Mouse (Mus musculus) T-cell, adult 66 days (primary cell): ENCODE results near the gene Gm49383. TPM values are rescaled to one million over a fixed set of nuclear protein-coding genes. Genes with fewer than 3 reads are reported as not detected.

Source experiments
- total RNA-seq, 2 experiments: library from RNA; stranded (reverse); gene quantifications; 3 replicates in 1 of 2; 4 replicates in 1 of 2; pipeline ENCODE4 v1.2.4; 2023

The Gm49383 gene
- total RNA-seq: 10 to 100 TPM; 12.6 to 12.9 TPM

DNA sequence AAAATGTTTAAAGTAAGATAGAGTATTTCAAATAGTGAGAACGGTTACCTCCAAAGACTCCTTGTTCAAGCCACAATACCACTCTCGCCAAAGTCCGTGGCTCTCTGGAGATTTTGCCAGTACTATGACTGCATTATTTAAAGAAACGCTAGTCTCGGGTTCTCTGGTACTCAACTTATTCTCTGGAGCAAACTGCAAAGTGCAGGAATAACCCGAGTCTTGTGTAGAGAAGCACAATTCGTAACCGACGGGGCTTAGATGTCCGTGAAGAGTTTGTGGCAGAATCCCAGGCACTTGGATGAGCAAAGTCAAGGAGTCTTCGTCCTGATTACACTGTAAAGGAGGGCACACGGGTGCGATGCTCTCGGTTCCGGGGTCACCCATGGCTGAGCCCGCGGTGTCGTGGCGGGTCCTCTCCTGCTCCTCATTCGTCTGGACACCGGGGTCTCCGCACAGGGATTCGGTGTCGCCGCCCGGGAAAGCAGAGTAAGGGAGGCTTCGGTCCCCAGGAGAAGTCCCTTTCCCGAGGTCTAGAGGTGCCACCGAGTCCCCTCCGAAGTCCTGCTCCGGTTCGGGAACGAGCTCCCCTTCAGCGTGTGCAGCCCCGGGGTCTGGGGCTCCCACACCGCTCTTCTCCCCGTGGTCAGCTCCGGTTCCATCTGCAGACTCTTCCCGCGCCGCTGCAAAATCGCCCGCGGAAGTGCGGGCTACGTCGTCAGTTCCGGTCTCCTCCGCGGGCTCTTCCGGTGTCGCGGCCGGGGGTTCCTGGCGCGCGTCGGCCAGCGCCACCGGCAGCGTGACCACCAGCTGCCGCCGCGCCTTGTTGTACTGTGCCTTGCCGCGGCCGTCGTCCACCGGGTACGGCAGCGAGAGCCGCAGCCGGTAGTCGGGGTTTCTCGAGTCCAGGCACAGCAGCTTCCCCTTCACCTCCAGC lies at the start of gene Gm49383:
Gene Gm49383 (minus strand): TSS at position 661 of the 934 bp plus-strand sequence.

DNA sequence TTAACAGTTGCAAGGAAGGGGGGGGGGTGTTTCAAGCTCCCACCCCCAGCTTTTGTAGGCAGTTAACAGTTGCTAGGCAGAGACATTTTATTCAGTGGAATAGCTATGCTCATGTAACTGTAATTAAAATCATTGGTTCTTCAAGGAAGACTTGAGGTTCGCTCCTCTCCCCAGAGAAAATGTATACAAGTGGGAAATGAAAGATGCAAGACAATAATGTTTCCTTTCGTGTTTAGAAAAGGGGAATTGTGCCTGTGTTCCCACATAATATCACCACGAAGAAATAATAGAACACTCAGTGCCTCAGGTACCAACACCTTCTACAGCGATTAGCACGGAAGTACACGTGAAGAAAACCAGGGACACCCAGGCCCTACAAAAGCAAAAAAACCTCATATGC lies 44.0 kb upstream of the Gm49383 start, which contains the start of gene Klhdc1:
Gene Klhdc1 (plus strand): TSS at position 301 of the 400 bp plus-strand sequence.

DNA sequence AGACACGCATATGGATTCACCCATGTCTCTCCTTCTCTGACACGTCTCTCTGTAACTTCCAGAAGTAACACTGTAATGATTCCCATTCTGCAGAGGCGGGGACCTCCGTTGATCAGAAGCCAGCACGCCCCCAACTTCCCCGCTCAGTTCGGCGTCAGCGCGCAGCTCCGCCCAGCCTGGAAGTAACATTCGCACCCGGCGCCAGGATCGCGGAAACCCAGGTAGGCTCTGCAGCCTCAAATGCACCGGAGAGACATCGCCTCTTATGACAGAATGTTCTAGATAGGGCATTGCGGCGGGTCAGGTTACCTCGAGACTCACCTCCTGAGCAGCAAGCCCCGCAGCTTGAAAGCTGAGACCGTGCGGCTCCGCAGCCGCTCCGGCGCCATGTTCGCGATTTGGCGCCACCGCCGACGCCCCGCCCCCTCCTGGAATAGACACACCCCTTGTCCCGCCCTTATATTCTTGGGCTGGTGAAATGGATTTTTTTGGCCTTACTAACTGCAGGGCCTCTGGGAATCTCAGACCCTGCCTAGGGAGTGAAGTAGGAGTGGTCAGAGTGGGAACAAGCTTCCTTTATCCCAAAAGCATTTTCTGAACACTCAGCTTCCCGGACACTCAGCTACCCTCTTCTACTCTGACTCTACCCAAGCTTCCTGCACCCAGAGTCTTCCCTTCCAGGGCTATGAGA lies 31.0 kb upstream of the Gm49383 start, which contains the start of gene Pole2:
Gene Pole2 (minus strand): TSS at position 420 of the 691 bp plus-strand sequence.

DNA sequence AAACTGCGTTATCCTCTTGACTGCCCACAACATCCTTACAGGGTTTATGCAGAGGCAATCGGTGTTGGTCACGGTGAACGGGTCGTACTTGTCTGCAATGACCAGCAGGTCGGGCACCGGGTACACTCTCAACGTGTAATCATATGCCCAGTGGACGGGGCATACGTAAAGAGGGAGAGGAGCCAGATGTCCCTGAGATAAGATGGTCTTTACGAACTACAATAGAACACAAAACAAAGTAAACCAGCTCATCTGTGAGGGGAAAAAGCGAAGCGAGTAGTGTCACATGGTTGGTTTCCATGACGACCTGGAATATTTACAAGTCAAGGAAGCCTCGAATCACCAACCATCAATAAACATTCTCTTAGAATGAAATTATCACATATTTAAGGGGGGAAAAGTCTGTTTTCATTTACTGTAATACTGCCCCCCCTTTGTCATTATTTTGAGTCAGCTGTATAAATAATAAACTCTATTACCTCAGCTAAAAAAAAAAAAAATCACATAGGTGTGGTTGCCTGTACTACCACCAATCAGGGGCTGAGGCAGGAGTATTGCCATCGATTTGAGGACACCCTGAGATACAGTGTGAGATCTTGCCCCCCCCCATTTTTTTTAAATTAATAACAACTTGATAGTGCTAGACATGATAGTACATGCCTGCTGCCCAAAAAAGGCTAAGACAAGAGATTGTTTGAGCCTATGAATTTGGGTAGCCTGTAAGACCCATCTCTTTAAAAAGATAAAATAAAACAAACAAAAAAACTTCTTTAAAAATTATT lies 7.3 kb upstream of the Gm49383 start, which contains the start of gene Gm49384:
Gene Gm49384 (minus strand): TSS at position 216 of the 782 bp plus-strand sequence.

DNA sequence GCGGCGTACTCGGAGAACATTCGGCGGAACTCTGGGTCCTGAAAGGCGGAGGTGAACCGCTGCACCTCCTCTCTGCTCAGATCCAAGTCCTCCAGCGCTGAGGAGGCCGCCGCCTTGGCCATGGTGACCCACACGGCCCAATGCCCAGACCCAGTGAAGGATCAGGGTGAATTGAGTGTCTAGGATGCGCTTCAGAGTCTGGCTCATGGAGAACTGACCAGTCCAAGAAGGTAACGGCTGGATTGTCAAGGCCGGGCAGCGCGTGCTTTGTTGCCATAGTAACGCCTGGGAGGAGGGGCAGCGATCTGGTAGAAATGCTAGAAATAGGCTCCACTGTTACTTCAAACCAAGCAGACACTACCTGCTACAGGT lies 1.2 kb upstream of the Gm49383 start, which contains the start of gene Dnaaf2:
Gene Dnaaf2 (minus strand): TSS at position 266 of the 372 bp plus-strand sequence.

DNA sequence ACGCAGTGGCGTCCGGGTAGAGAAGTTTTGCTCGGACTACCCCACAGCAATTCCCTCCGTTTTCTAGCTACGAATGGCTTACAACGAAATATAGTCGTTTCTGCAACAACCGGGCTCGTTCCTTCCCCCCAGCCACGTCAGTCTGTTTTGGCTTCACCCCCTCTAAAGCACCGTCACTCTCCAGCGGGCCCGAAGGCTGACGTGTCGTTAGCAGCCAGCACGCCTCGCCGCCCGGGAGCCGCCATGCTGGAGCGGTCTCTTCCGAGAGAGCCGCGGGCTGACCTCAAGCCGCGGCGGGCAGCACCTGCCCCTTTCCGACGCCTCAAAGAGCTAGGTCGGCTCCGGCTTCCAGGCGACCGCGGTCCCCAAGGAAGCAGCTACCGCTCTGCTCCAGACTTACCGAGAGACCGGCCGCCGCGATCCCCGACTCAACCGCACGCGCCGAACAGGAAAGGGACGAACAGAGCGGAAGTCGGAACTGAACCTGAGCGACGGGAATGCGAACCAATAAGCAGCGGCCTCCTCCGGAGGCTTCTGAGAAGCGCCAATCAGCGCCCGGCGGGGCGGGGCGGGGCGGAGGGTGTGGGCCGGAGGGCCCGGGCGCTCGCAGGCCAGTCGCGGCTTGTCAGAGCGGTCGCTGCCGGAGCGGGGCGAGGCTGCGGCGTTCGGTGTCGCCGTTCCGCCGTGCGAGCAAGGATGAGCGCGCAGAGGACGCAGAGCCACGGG lies 13.2 kb downstream of the Gm49383 start, which contains the start of the genes Rpl36al and Mgat2:
Gene Rpl36al (minus strand): TSS at position 501 of the 726 bp plus-strand sequence.
Gene Mgat2 (plus strand): TSS at position 575 of the 726 bp plus-strand sequence.

DNA sequence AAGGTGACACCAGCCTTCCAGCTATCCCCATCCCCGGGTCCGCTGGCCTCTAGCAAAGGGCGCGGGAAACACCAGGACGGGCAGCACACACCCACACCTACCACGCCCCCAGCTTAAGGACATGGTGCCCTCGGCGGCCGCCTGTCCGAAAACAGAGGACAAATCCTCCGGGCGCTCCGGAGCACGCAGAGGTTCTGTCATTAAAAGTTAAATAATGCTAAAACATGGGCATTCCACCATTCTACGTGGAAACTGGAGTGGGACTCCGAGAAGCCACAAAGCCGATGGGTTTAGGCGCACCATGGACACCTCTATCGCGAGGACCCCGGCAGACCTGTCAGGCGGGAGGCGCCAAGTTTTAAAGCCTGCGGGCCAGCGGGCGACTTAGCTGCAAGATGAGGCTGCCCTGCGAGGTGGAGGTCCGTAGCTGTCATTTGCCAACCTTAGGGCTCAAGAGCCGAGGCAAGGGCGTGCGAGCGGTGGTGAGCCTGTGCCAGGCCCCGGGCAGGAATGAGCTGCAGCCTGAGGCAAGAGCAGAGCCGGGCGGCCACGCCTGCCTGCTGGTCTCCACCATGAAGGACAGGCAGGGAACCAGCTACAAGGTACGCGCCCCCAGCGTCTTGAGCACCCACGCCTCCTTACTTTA lies 28.3 kb downstream of the Gm49383 start, which contains the start of gene Lrr1:
Gene Lrr1 (plus strand): TSS at position 354 of the 646 bp plus-strand sequence.

DNA sequence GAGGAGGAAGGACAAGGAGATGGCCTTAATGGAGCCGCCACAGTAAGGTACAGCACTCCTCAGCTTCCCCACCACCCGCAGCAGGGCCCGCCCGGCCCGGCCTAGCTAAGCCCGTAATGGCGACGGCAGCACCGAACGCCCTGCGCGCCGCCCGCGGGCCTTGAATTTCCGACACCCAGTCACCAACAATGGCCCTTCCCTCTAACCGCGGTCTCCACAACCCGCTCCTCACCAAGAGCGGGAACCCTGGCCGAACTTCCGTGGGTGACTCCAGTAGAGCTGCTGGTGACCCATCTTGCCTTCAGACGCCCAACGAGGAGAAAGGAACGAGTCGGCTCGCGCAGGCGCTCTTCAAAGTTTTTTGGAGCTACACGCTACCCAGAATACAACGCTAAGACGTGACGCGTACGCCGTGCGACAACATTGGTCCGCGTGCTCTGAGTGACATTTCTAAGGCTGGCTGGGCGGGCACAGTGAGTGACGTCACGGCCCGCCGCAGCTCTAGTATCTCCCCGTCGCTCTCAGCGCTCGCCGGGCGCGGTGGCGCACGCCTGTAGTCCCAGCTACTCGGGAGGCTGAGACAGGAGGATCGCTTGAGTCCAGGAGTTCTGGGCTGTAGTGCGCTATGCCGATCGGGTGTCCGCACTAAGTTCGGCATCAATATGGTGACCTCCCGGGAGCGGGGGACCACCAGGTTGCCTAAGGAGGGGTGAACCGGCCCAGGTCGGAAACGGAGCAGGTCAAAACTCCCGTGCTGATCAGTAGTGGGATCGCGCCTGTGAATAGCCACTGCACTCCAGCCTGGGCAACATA lies 37.9 kb downstream of the Gm49383 start, which contains the start of gene Rps29:
Gene Rps29 (minus strand): TSS at position 422 of the 813 bp plus-strand sequence.

Other genes with a start within 250 kb of the Gm49383 start
- 1,000 to 10,000 TPM; 6,548 to 6,963 TPM for gene Rps29, start 37.9 kb downstream of the Gm49383 start, total RNA-seq
- gene Lrr1, start 28.3 kb downstream of the Gm49383 start, total RNA-seq: not detected
- gene Rpl36al, start 13.0 kb downstream of the Gm49383 start, total RNA-seq: 100 to 1,000 TPM; 458 to 505 TPM
- 10 to 100 TPM; 36.3 to 42.5 TPM for gene Mgat2, start 12.9 kb downstream of the Gm49383 start, total RNA-seq
- gene Dnaaf2, start 1.3 kb upstream of the Gm49383 start, total RNA-seq: 1 to 10 TPM; 4.2 to 4.5 TPM
- 1 to 10 TPM; 4.5 to 5.5 TPM for gene Gm49384, start 7.2 kb upstream of the Gm49383 start, total RNA-seq
- gene Pole2, start 31.1 kb upstream of the Gm49383 start, total RNA-seq: 10 to 100 TPM; 19.7 to 22.5 TPM
- gene Klhdc1, start 44.1 kb upstream of the Gm49383 start, total RNA-seq: 10 to 100 TPM; 27.0 to 32.3 TPM
- gene Klhdc2, start 99.6 kb upstream of the Gm49383 start, total RNA-seq: 10 to 100 TPM; 81.7 to 86.4 TPM
- 100 to 1,000 TPM in 1 of 2 experiments, 10 to 100 TPM in 1; 99.2 to 103 TPM for gene Nemf, start 160.1 kb upstream of the Gm49383 start, total RNA-seq
- gene Arf6, start 175.0 kb upstream of the Gm49383 start, total RNA-seq: 100 to 1,000 TPM; 223 TPM
- 1 to 10 TPM; 2.4 to 3.3 TPM for gene Gm9887, start 175.4 kb upstream of the Gm49383 start, total RNA-seq